Mouse (Mus musculus): ENCODE results near the gene Rimbp3.

DNA sequence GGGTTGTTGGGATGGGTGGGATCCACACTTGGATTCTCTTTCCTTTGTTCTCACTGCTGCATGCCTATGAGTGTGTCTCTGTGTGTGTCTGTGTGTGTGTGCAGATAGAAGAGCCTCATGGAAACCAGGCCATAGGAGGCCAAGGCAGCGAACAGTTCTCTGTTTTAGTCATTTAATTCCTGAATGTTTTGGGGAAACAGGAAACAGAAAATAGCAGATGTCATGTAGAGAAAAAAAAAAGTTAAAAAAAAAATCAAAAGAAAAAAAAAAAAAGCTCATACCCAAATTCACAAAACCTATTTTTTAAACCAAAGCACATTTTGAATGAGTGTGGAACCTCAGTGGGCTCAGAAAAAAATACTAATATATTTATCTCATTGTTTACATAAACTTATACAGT is 52.9 kb downstream of the Rimbp3 start:
- no peak for TF ChIP-seq MAFK (IDR thresholded peaks at IDR 0.05; ENCODE audit: insufficient read depth, low read depth, low read length)
- TF ChIP-seq CHD2 (IDR thresholded peaks at IDR 0.05; ENCODE audit: low read depth, low read length): no peak

Data from ES-E14 (cell line).